9 mouse cellular contexts compared by ENCODE assay signal in genomic region chr4:118261771-118262473, GRCm38 (mm10). TPM values are rescaled to one million over a fixed set of nuclear protein-coding genes. Genes with fewer than 3 reads are reported as not detected.
DNase-seq lines count a peak whose midpoint lies in the region; ATAC-seq and TF ChIP-seq lines count a peak whose summit lies in the region.
"Had no signal": no experiment of that assay in that cellular context is flagged by ENCODE, and none has a peak within 500 bp of the region (broad histone marks: within the 10 kb centered on the region; RNA-seq: fewer than 3 reads in every experiment).

No protein-coding gene starts in this region.

- TF ChIP-seq EP300 in stomach, postnatal 0 days (optimal IDR thresholded peaks at IDR 0.05), result no peak

- ATAC-seq in stomach, embryonic 14.5 days (ENCODE audit: insufficient number of reproducible peaks, insufficient read depth, low FRiP score, low read depth), result no peak
- no peak for ATAC-seq in stomach, postnatal 0 days (ENCODE audit: low FRiP score, low TSS enrichment)
- peak; percentile 44 for ATAC-seq in midbrain, embryonic 14.5 days (ENCODE audit: low FRiP score, low TSS enrichment)
- ATAC-seq: Patski had no signal

- peaks cover 53% of the 10 kb centered on the region for H3K4me1 ChIP-seq in stomach, embryonic 14.5 days (ENCODE audit: control insufficient read depth, insufficient read depth, low read length)
- peaks cover 5% of the 10 kb centered on the region; the same call in 1 of the 2 replicates for H3K4me1 ChIP-seq in stomach, postnatal 0 days (replicated peaks; ENCODE audit: control insufficient read depth, insufficient read depth)
- H3K4me1 ChIP-seq in hindbrain, embryonic 10.5 days (replicated peaks), result peaks cover 85% of the 10 kb centered on the region
- peaks cover 48% of the 10 kb centered on the region for H3K4me1 ChIP-seq in midbrain, embryonic 14.5 days (ENCODE audit: control insufficient read depth, insufficient read depth, low read length)

- H3K27me3 ChIP-seq in stomach, embryonic 14.5 days (ENCODE audit: control insufficient read depth, insufficient read depth, low read length), result no peaks in the 10 kb centered on the region
- H3K27me3 ChIP-seq in stomach, postnatal 0 days (ENCODE audit: control insufficient read depth, insufficient read depth, low read length), result no peaks in the 10 kb centered on the region
- no peaks in the 10 kb centered on the region for H3K27me3 ChIP-seq in hindbrain, embryonic 10.5 days (ENCODE audit: insufficient read depth, poor library complexity, severe bottlenecking)
- no peaks in the 10 kb centered on the region for H3K27me3 ChIP-seq in midbrain, embryonic 14.5 days (ENCODE audit: control insufficient read depth, insufficient read depth, low read length)
- H3K27me3 ChIP-seq: Patski had no signal

- WGBS in stomach, embryonic 14.5 days, result 41% methylated on average over 13 of the region's 13 CpGs
- 43% methylated on average over 13 of the region's 13 CpGs for WGBS in stomach, postnatal 0 days
- 47% methylated on average over 13 of the region's 13 CpGs for WGBS in hindbrain, embryonic 10.5 days
- 42% methylated on average over 13 of the region's 13 CpGs for WGBS in midbrain, embryonic 14.5 days

- no peak overlapping the region for H3K4me2 ChIP-seq in stomach, embryonic 14.5 days (replicated peaks; ENCODE audit: low read depth, low read length)
- no peak overlapping the region for H3K4me2 ChIP-seq in stomach, postnatal 0 days (replicated peaks; ENCODE audit: low read depth)
- H3K4me2 ChIP-seq in midbrain, embryonic 14.5 days (ENCODE audit: low read length), result peak overlapping the region; percentile 89

- no peak for DNase-seq in stomach, postnatal 0 days (ENCODE audit: low spot score)
- DNase-seq in hindbrain, embryonic 10.5 days (ENCODE audit: low spot score), result peak; percentile 67
- DNase-seq in midbrain, embryonic 14.5 days, result peak; percentile 63
- DNase-seq in adrenal gland, postnatal 14 days, result no peak
- DNase-seq in adrenal gland, postnatal 25 days, result no peak
- DNase-seq in adrenal gland, adult (ENCODE audit: inconsistent age in 2 of 2, low spot score in 1 of 2), result no peak
- DNase-seq in urinary bladder, postnatal 10 days (ENCODE audit: low spot score), result no peak

- no peaks in the 10 kb centered on the region for H3K9me3 ChIP-seq in stomach, embryonic 14.5 days (ENCODE audit: control insufficient read depth, low read depth, low read length)
- H3K9me3 ChIP-seq in stomach, postnatal 0 days (ENCODE audit: control insufficient read depth, low read length), result no peaks in the 10 kb centered on the region
- no peaks in the 10 kb centered on the region for H3K9me3 ChIP-seq in hindbrain, embryonic 10.5 days
- no peaks in the 10 kb centered on the region for H3K9me3 ChIP-seq in midbrain, embryonic 14.5 days (ENCODE audit: control insufficient read depth, low read length)

- H3K4me3 ChIP-seq in stomach, embryonic 14.5 days (ENCODE audit: low read depth, low read length), result no peak overlapping the region
- no peak overlapping the region for H3K4me3 ChIP-seq in stomach, postnatal 0 days (ENCODE audit: low read depth, low read length)
- peak overlapping the region; percentile 61 for H3K4me3 ChIP-seq in hindbrain, embryonic 10.5 days
- no peak overlapping the region for H3K4me3 ChIP-seq in midbrain, embryonic 14.5 days (replicated peaks; ENCODE audit: low read depth, low read length)

- no peak for TF ChIP-seq CTCF in stomach, postnatal 0 days (IDR thresholded peaks at IDR 0.05; ENCODE audit: low read depth)

- H3K9ac ChIP-seq in stomach, embryonic 14.5 days (replicated peaks; ENCODE audit: low read depth, low read length), result no peak overlapping the region
- no peak overlapping the region for H3K9ac ChIP-seq in stomach, postnatal 0 days (ENCODE audit: low read length)
- no peak overlapping the region; the same call in 1 of the 2 replicates for H3K9ac ChIP-seq in midbrain, embryonic 14.5 days (replicated peaks; ENCODE audit: low read length)

- H3K36me3 ChIP-seq in stomach, embryonic 14.5 days (ENCODE audit: control insufficient read depth, insufficient read depth, low read length), result peaks cover 28% of the 10 kb centered on the region; the same call in 1 of the 2 replicates
- H3K36me3 ChIP-seq in stomach, postnatal 0 days (ENCODE audit: control insufficient read depth, insufficient read depth, low read length), result peaks cover 8% of the 10 kb centered on the region; the same call in 1 of the 2 replicates
- peaks cover 79% of the 10 kb centered on the region for H3K36me3 ChIP-seq in hindbrain, embryonic 10.5 days
- H3K36me3 ChIP-seq in midbrain, embryonic 14.5 days (ENCODE audit: control insufficient read depth, insufficient read depth, low read length), result peaks cover 26% of the 10 kb centered on the region

- H3K27ac ChIP-seq in stomach, embryonic 14.5 days (ENCODE audit: low read length), result peak overlapping the region; percentile 74; the same call in 1 of the 2 replicates
- H3K27ac ChIP-seq in stomach, postnatal 0 days (replicated peaks), result no peak overlapping the region
- H3K27ac ChIP-seq in hindbrain, embryonic 10.5 days, result peak overlapping the region; percentile 87
- peak overlapping the region; percentile 73 for H3K27ac ChIP-seq in midbrain, embryonic 14.5 days (replicated peaks; ENCODE audit: low read depth, low read length)

RNA-seq across cellular contexts. Expression of gene Ptprf, which starts 29.3 kb away (rescaled TPM):
- polyA plus RNA-seq in stomach, embryonic 14.5 days (2014; fragmentation: Nextera tagmentation; extraction: Ambion mirVana), result 79.8 and 84.0 TPM in 2 replicates
- 30.1 and 34.1 TPM in 2 replicates for polyA plus RNA-seq in stomach, postnatal 0 days (2015; fragmentation: Nextera tagmentation; extraction: Ambion mirVana)
- polyA plus RNA-seq in hindbrain, embryonic 10.5 days (2016; fragmentation: Nextera tagmentation; extraction: Ambion mirVana), result 104 and 106 TPM in 2 replicates
- 69.5 and 73.4 TPM in 2 replicates for polyA plus RNA-seq in midbrain, embryonic 14.5 days (2014; fragmentation: Nextera tagmentation; extraction: Ambion mirVana)
- total RNA-seq in adrenal gland, postnatal 14 days (2021), result 63.5 and 64.3 TPM in 2 replicates
- 55.0 and 60.3 TPM in 2 replicates for total RNA-seq in adrenal gland, postnatal 25 days (2021)

Comparison
In these comparisons a context has a peak if more than half of its experiments do, and no peak if none do; other contexts are left out.
1. DNase-seq: peak in hindbrain, embryonic 10.5 days (single experiment) and midbrain, embryonic 14.5 days (single experiment); none in stomach, postnatal 0 days (single experiment), adrenal gland, postnatal 14 days (single experiment), adrenal gland, postnatal 25 days (single experiment), adrenal gland, adult (0 of 2) and urinary bladder, postnatal 10 days (single experiment).